Mouse (Mus musculus) spleen, postnatal 14 days (tissue): Measurements from ENCODE around the gene Ptprm.

Experiments
- DNase-seq, 2 experiments: peaks; one replicate each; pipeline ENCODE4 v3.0.0; 2021 to 2022; ENCODE audit warnings: low spot score in 2 of 2

Gene Ptprm

GRCm38 (mm10) chr17:66729979-66730378 lies 624.3 kb downstream of the Ptprm start:
- no peak for DNase-seq

GRCm38 (mm10) chr17:66720992-66721351 lies 633.3 kb downstream of the Ptprm start:
- no peak for DNase-seq

- DNase-seq = no peak
Measured at GRCm38 (mm10) chr17:66720200-66720991, 633.9 kb downstream of the Ptprm start.

GRCm38 (mm10) chr17:66712456-66713205 lies 641.6 kb downstream of the Ptprm start:
- DNase-seq = no peak

GRCm38 (mm10) chr17:66711221-66712016 lies 642.8 kb downstream of the Ptprm start:
- DNase-seq = no peak

GRCm38 (mm10) chr17:66710568-66710967 lies 643.7 kb downstream of the Ptprm start:
- no peak for DNase-seq

GRCm38 (mm10) chr17:66708748-66709147 lies 645.5 kb downstream of the Ptprm start:
- no peak for DNase-seq

- DNase-seq = no peak
Measured at GRCm38 (mm10) chr17:66707684-66708083, 646.6 kb downstream of the Ptprm start.

GRCm38 (mm10) chr17:66701358-66702184 lies 652.7 kb downstream of the Ptprm start:
- no peak for DNase-seq

- no peak for DNase-seq
Measured at GRCm38 (mm10) chr17:66699896-66700295, 654.4 kb downstream of the Ptprm start.

- no peak for DNase-seq
Measured at GRCm38 (mm10) chr17:66697650-66698049, 656.6 kb downstream of the Ptprm start.

GRCm38 (mm10) chr17:66696531-66697172 lies 657.6 kb downstream of the Ptprm start:
- DNase-seq = no peak

- DNase-seq = no peak
Measured at GRCm38 (mm10) chr17:66694326-66694725, 659.9 kb downstream of the Ptprm start.

GRCm38 (mm10) chr17:66693676-66694304 lies 660.5 kb downstream of the Ptprm start:
- no peak for DNase-seq

GRCm38 (mm10) chr17:66692941-66693675 lies 661.1 kb downstream of the Ptprm start:
- no peak for DNase-seq

- DNase-seq = no peak
Measured at GRCm38 (mm10) chr17:66688179-66688578, 666.1 kb downstream of the Ptprm start.

GRCm38 (mm10) chr17:66687543-66687942 lies 666.7 kb downstream of the Ptprm start:
- DNase-seq = no peak

GRCm38 (mm10) chr17:66686701-66687489 lies 667.4 kb downstream of the Ptprm start:
- DNase-seq = no peak

- DNase-seq = no peak
Measured at GRCm38 (mm10) chr17:66683411-66683810, 670.8 kb downstream of the Ptprm start.
